8 mouse cellular contexts compared by ENCODE assay signal in genomic region chr5:114378177-114378920, GRCm38 (mm10). TPM values are rescaled to one million over a fixed set of nuclear protein-coding genes. Genes with fewer than 3 reads are reported as not detected.
A peak's percentile ranks its signal among the peaks of the same experiment; 100 is the strongest.
DNase-seq lines count a peak whose midpoint lies in the region; ATAC-seq lines count a peak whose summit lies in the region.

No protein-coding gene starts in this region.

- no peaks in the 10 kb centered on the region for H3K27me3 ChIP-seq in forebrain, embryonic 14.5 days (replicated peaks; ENCODE audit: control insufficient read depth, insufficient read depth, low read length)
- H3K27me3 ChIP-seq in limb, embryonic 13.5 days = no peaks in the 10 kb centered on the region
- no peaks in the 10 kb centered on the region for H3K27me3 ChIP-seq in neural tube, embryonic 15.5 days (replicated peaks)

- peaks cover 23% of the 10 kb centered on the region for H3K36me3 ChIP-seq in forebrain, embryonic 14.5 days (ENCODE audit: control insufficient read depth, insufficient read depth, low read length)
- H3K36me3 ChIP-seq in limb, embryonic 13.5 days = peaks cover 34% of the 10 kb centered on the region
- H3K36me3 ChIP-seq in neural tube, embryonic 15.5 days = peaks cover 18% of the 10 kb centered on the region

- no peaks in the 10 kb centered on the region for H3K9me3 ChIP-seq in forebrain, embryonic 14.5 days (replicated peaks; ENCODE audit: control insufficient read depth, low read length)
- H3K9me3 ChIP-seq in limb, embryonic 13.5 days = no peaks in the 10 kb centered on the region
- H3K9me3 ChIP-seq in neural tube, embryonic 15.5 days (replicated peaks) = no peaks in the 10 kb centered on the region

- 81% methylated on average over 10 of the region's 10 CpGs for WGBS in forebrain, embryonic 14.5 days
- WGBS in limb, embryonic 13.5 days = 61% methylated on average over 10 of the region's 10 CpGs
- WGBS in neural tube, embryonic 15.5 days = 70% methylated on average over 10 of the region's 10 CpGs

- ATAC-seq in forebrain, embryonic 14.5 days = no peak
- no peak for ATAC-seq in limb, embryonic 13.5 days (ENCODE audit: low FRiP score, low read depth)
- no peak for ATAC-seq in neural tube, embryonic 15.5 days (ENCODE audit: low FRiP score)
- no peak for ATAC-seq in erythroid progenitor cell, adult 5-6 weeks (replicated peaks; ENCODE audit: low FRiP score, poor library complexity, severe bottlenecking)

- peak overlapping the region; percentile 96; the same call in 1 of the 2 replicates for H3K4me3 ChIP-seq in forebrain, embryonic 14.5 days (ENCODE audit: low read depth, low read length)
- peak overlapping the region; percentile 91 for H3K4me3 ChIP-seq in limb, embryonic 13.5 days
- peak overlapping the region; percentile 95 for H3K4me3 ChIP-seq in neural tube, embryonic 15.5 days (replicated peaks)

- H3K4me2 ChIP-seq in forebrain, embryonic 14.5 days (ENCODE audit: low read length) = peak overlapping the region; percentile 93
- H3K4me2 ChIP-seq in limb, embryonic 13.5 days (replicated peaks) = peak overlapping the region; percentile 94
- peak overlapping the region; percentile 80 for H3K4me2 ChIP-seq in neural tube, embryonic 15.5 days

- H3K4me1 ChIP-seq in forebrain, embryonic 14.5 days (ENCODE audit: control insufficient read depth, insufficient read depth, low read length) = peaks cover 25% of the 10 kb centered on the region
- H3K4me1 ChIP-seq in limb, embryonic 13.5 days = peaks cover 53% of the 10 kb centered on the region
- H3K4me1 ChIP-seq in neural tube, embryonic 15.5 days = peaks cover 68% of the 10 kb centered on the region

- DNase-seq in thymus, postnatal 0 days (ENCODE audit: low spot score) = peak; percentile 17
- no peak for DNase-seq in thymus, postnatal 25 days
- no peak for DNase-seq in forebrain, embryonic 14.5 days (ENCODE audit: low spot score)
- no peak for DNase-seq in frontal cortex, adult 2 months (ENCODE audit: extremely low spot score in 1 of 2, low spot score in 1 of 2)
- no peak for DNase-seq in urinary bladder, postnatal 25 days (ENCODE audit: low spot score)

- peak overlapping the region; percentile 30; the same call in 1 of the 2 replicates for H3K9ac ChIP-seq in forebrain, embryonic 14.5 days (ENCODE audit: low read length)
- peak overlapping the region; percentile 95 for H3K9ac ChIP-seq in limb, embryonic 13.5 days
- H3K9ac ChIP-seq in neural tube, embryonic 15.5 days (replicated peaks) = peak overlapping the region; percentile 95; the same call in 1 of the 2 replicates

- no peak overlapping the region for H3K27ac ChIP-seq in forebrain, embryonic 14.5 days (ENCODE audit: low read depth, low read length)
- H3K27ac ChIP-seq in limb, embryonic 13.5 days = peak overlapping the region; percentile 15; the same call in 1 of the 2 replicates
- no peak overlapping the region; the same call in 1 of the 2 replicates for H3K27ac ChIP-seq in neural tube, embryonic 15.5 days (replicated peaks)

RNA-seq across cellular contexts. Expression of gene Kctd10, which starts 2.0 kb away (rescaled TPM):
- 65.6 and 65.8 TPM in 2 replicates for polyA plus RNA-seq in thymus, postnatal 0 days (2015; fragmentation: Nextera tagmentation; extraction: Ambion mirVana)
- 87.6 and 88.4 TPM in 2 replicates for polyA plus RNA-seq in forebrain, embryonic 14.5 days (2014; fragmentation: Nextera tagmentation; extraction: Ambion mirVana)
- polyA plus RNA-seq in limb, embryonic 13.5 days (2015; fragmentation: Nextera tagmentation; extraction: Ambion mirVana) = 87.3 and 90.6 TPM in 2 replicates
- polyA plus RNA-seq in neural tube, embryonic 15.5 days (2015; fragmentation: Nextera tagmentation; extraction: Ambion mirVana) = 50.5 and 63.8 TPM in 2 replicates
- 5.0 and 10.5 TPM in 2 replicates for total RNA-seq in erythroid progenitor cell, adult 5-6 weeks (2015; ENCODE audit: low replicate concordance)
- total RNA-seq in erythroid progenitor cell, adult 5-6 weeks (2017; ENCODE audit: low replicate concordance) = 11.4 and 12.7 TPM in 2 replicates
- polyA plus RNA-seq in frontal cortex, adult 2 months (2012; rRNA removed) = 56.8 and 57.4 TPM in 2 replicates

RNA-seq across cellular contexts. Expression of gene Ube3b, which starts 2.1 kb away (rescaled TPM):
- 29.4 and 29.7 TPM in 2 replicates for polyA plus RNA-seq in thymus, postnatal 0 days (2015; fragmentation: Nextera tagmentation; extraction: Ambion mirVana)
- polyA plus RNA-seq in forebrain, embryonic 14.5 days (2014; fragmentation: Nextera tagmentation; extraction: Ambion mirVana) = 35.9 and 43.1 TPM in 2 replicates
- 42.1 and 46.0 TPM in 2 replicates for polyA plus RNA-seq in limb, embryonic 13.5 days (2015; fragmentation: Nextera tagmentation; extraction: Ambion mirVana)
- polyA plus RNA-seq in neural tube, embryonic 15.5 days (2015; fragmentation: Nextera tagmentation; extraction: Ambion mirVana) = 35.5 and 39.5 TPM in 2 replicates
- 19.3 and 27.0 TPM in 2 replicates for total RNA-seq in erythroid progenitor cell, adult 5-6 weeks (2015; ENCODE audit: low replicate concordance)
- total RNA-seq in erythroid progenitor cell, adult 5-6 weeks (2017; ENCODE audit: low replicate concordance) = 12.9 and 21.7 TPM in 2 replicates
- 80.8 and 85.5 TPM in 2 replicates for polyA plus RNA-seq in frontal cortex, adult 2 months (2012; rRNA removed)

Comparison
In these comparisons a context has a peak if more than half of its experiments do, and no peak if none do; other contexts are left out.
1. H3K9ac ChIP-seq: peak in every context shown above with its lines; median percentile 95 in limb, embryonic 13.5 days; 95 in neural tube, embryonic 15.5 days; 30 in forebrain, embryonic 14.5 days.